9 mouse cellular contexts compared by ENCODE assay signal in genomic region chr11:101057860-101058259, GRCm38 (mm10). TPM values are rescaled to one million over a fixed set of nuclear protein-coding genes. Genes with fewer than 3 reads are reported as not detected.
DNase-seq lines count a peak whose midpoint lies in the region; ATAC-seq and TF ChIP-seq lines count a peak whose summit lies in the region.
"Had no signal": no experiment of that assay in that cellular context is flagged by ENCODE, and none has a peak within 500 bp of the region (broad histone marks: within the 10 kb centered on the region; RNA-seq: fewer than 3 reads in every experiment).

No protein-coding gene starts in this region.

- peaks cover 12% of the 10 kb centered on the region for H3K4me1 ChIP-seq in forebrain, embryonic 10.5 days
- H3K4me1 ChIP-seq in forebrain, embryonic 12.5 days = no peaks in the 10 kb centered on the region
- H3K4me1 ChIP-seq in brown adipose tissue, adult 24 weeks (ENCODE audit: control insufficient read depth, insufficient read depth, insufficient read length, low read length) = peaks cover 38% of the 10 kb centered on the region
- H3K4me1 ChIP-seq in forebrain, postnatal 0 days (ENCODE audit: insufficient read depth) = no peaks in the 10 kb centered on the region
- no peaks in the 10 kb centered on the region for H3K4me1 ChIP-seq in midbrain, embryonic 14.5 days (ENCODE audit: control insufficient read depth, insufficient read depth, low read length)
- H3K4me1 ChIP-seq: midbrain, embryonic 12.5 days had no signal

- no peak overlapping the region for H3K4me3 ChIP-seq in forebrain, embryonic 10.5 days
- H3K4me3 ChIP-seq in forebrain, embryonic 12.5 days (replicated peaks) = no peak overlapping the region
- H3K4me3 ChIP-seq in brown adipose tissue, adult 24 weeks (ENCODE audit: insufficient read depth, low read depth, low read length) = no peak overlapping the region
- no peak overlapping the region for H3K4me3 ChIP-seq in forebrain, postnatal 0 days (ENCODE audit: low read depth, low read length)
- H3K4me3 ChIP-seq in midbrain, embryonic 14.5 days (replicated peaks; ENCODE audit: low read depth, low read length) = no peak overlapping the region
- H3K4me3 ChIP-seq: midbrain, embryonic 12.5 days had no signal

- ATAC-seq in forebrain, embryonic 12.5 days (ENCODE audit: low FRiP score) = no peak
- ATAC-seq in forebrain, postnatal 0 days = peak; percentile 71
- no peak for ATAC-seq in midbrain, embryonic 14.5 days (ENCODE audit: low FRiP score, low TSS enrichment)

- H3K27me3 ChIP-seq in forebrain, embryonic 10.5 days (ENCODE audit: poor library complexity, severe bottlenecking) = no peaks in the 10 kb centered on the region
- no peaks in the 10 kb centered on the region for H3K27me3 ChIP-seq in forebrain, embryonic 12.5 days
- no peaks in the 10 kb centered on the region for H3K27me3 ChIP-seq in forebrain, postnatal 0 days (ENCODE audit: insufficient read depth, low read length)
- no peaks in the 10 kb centered on the region for H3K27me3 ChIP-seq in midbrain, embryonic 14.5 days (ENCODE audit: control insufficient read depth, insufficient read depth, low read length)
- H3K27me3 ChIP-seq: midbrain, embryonic 12.5 days had no signal

- 35% methylated on average over 5 of the region's 5 CpGs for WGBS in forebrain, embryonic 10.5 days
- WGBS in forebrain, embryonic 12.5 days = 36% methylated on average over 5 of the region's 5 CpGs
- 32% methylated on average over 5 of the region's 5 CpGs for WGBS in forebrain, postnatal 0 days
- WGBS in midbrain, embryonic 14.5 days = 31% methylated on average over 5 of the region's 5 CpGs

- DNase-seq in forebrain, embryonic 10.5 days (ENCODE audit: extremely low spot score, low spot score) = peak; percentile 78
- DNase-seq in forebrain, postnatal 0 days = peak; percentile 87
- peak; percentile 89 to 93 for DNase-seq in heart, postnatal 36 days
- peak; percentile 68 to 86 for DNase-seq in left cerebral cortex, postnatal 10 days (ENCODE audit: extremely low spot score in 1 of 2, low spot score in 2 of 2)
- DNase-seq in midbrain, embryonic 14.5 days = peak; percentile 89
- peak; percentile 89 to 93 for DNase-seq in spleen, postnatal 10 days (ENCODE audit: low spot score in 2 of 2)

- H3K9me3 ChIP-seq in forebrain, embryonic 10.5 days = no peaks in the 10 kb centered on the region; the same call in 1 of the 2 replicates
- no peaks in the 10 kb centered on the region for H3K9me3 ChIP-seq in forebrain, embryonic 12.5 days
- no peaks in the 10 kb centered on the region for H3K9me3 ChIP-seq in forebrain, postnatal 0 days (ENCODE audit: low read length)
- no peaks in the 10 kb centered on the region for H3K9me3 ChIP-seq in midbrain, embryonic 14.5 days (ENCODE audit: control insufficient read depth, low read length)
- H3K9me3 ChIP-seq: midbrain, embryonic 12.5 days had no signal

- no peak overlapping the region for H3K4me2 ChIP-seq in forebrain, embryonic 12.5 days
- H3K4me2 ChIP-seq in forebrain, postnatal 0 days (ENCODE audit: low read depth) = no peak overlapping the region
- no peak overlapping the region for H3K4me2 ChIP-seq in midbrain, embryonic 14.5 days (ENCODE audit: low read length)
- H3K4me2 ChIP-seq: midbrain, embryonic 12.5 days had no signal

- H3K36me3 ChIP-seq in forebrain, embryonic 10.5 days (replicated peaks) = peaks cover 82% of the 10 kb centered on the region
- H3K36me3 ChIP-seq in forebrain, embryonic 12.5 days (replicated peaks) = peaks cover 78% of the 10 kb centered on the region
- H3K36me3 ChIP-seq in forebrain, postnatal 0 days (ENCODE audit: insufficient read depth) = peaks cover 81% of the 10 kb centered on the region
- H3K36me3 ChIP-seq in midbrain, embryonic 14.5 days (ENCODE audit: control insufficient read depth, insufficient read depth, low read length) = peaks cover 85% of the 10 kb centered on the region

- TF ChIP-seq CTCF in forebrain, postnatal 0 days (IDR thresholded peaks at IDR 0.05; ENCODE audit: low read depth) = peak; percentile 85

- H3K9ac ChIP-seq in forebrain, embryonic 12.5 days = no peak overlapping the region
- no peak overlapping the region for H3K9ac ChIP-seq in forebrain, postnatal 0 days
- H3K9ac ChIP-seq in midbrain, embryonic 14.5 days (replicated peaks; ENCODE audit: low read length) = no peak overlapping the region
- H3K9ac ChIP-seq: midbrain, embryonic 12.5 days had no signal

- no peak overlapping the region for H3K27ac ChIP-seq in forebrain, embryonic 10.5 days
- H3K27ac ChIP-seq in forebrain, embryonic 12.5 days = no peak overlapping the region
- peak overlapping the region; percentile 100 for H3K27ac ChIP-seq in brown adipose tissue, adult 24 weeks (replicated peaks; ENCODE audit: low read depth, low read length)
- no peak overlapping the region for H3K27ac ChIP-seq in forebrain, postnatal 0 days (ENCODE audit: low read depth, low read length)
- H3K27ac ChIP-seq in midbrain, embryonic 14.5 days (replicated peaks; ENCODE audit: low read depth, low read length) = no peak overlapping the region
- H3K27ac ChIP-seq: midbrain, embryonic 12.5 days had no signal

- intact Hi-C loops in heart, postnatal 36 days (cut with DNase I) = loop anchor here (1.0 to 2.0 kb wide), 6 partner anchors 9 to 165 kb away; partner anchors contain the start of gene Atp6v0a1
- intact Hi-C loops in left cerebral cortex, postnatal 10 days (cut with DNase I) = no loop called here

RNA-seq across cellular contexts. Expression of gene Naglu, which starts 12.0 kb away (rescaled TPM):
- polyA plus RNA-seq in forebrain, embryonic 10.5 days (2016; fragmentation: Nextera tagmentation; extraction: Ambion mirVana) = 8.2 and 9.3 TPM in 2 replicates
- polyA plus RNA-seq in forebrain, embryonic 12.5 days (2016; fragmentation: Nextera tagmentation; extraction: Ambion mirVana) = 7.8 and 8.7 TPM in 2 replicates
- 4.4 and 7.1 TPM in 2 replicates for polyA plus RNA-seq in brown adipose tissue, adult 24 weeks (2012; ENCODE audit: insufficient read depth, insufficient read length, missing spikeins)
- total RNA-seq in forebrain, postnatal 0 days (2014; rRNA removed) = 11.3 and 14.9 TPM in 2 replicates
- polyA plus RNA-seq in forebrain, postnatal 0 days (2015; fragmentation: Nextera tagmentation; extraction: Ambion mirVana) = 11.6 and 12.6 TPM in 2 replicates
- total RNA-seq in heart, postnatal 36 days (2021) = 10 to 100 TPM in 1 of 2 experiments, 1 to 10 TPM in 1; 9.1 to 10.1 TPM
- total RNA-seq in left cerebral cortex, postnatal 10 days (2021) = 10 to 100 TPM in 1 of 2 experiments, 1 to 10 TPM in 1; 9.4 to 10.2 TPM
- 9.5 and 9.8 TPM in 2 replicates for polyA plus RNA-seq in midbrain, embryonic 14.5 days (2014; fragmentation: Nextera tagmentation; extraction: Ambion mirVana)

RNA-seq across cellular contexts. Expression of gene Hsd17b1, which starts 20.4 kb away (rescaled TPM):
- polyA plus RNA-seq in forebrain, embryonic 10.5 days (2016; fragmentation: Nextera tagmentation; extraction: Ambion mirVana) = 0.10 and 0.11 TPM in 2 replicates
- polyA plus RNA-seq in forebrain, embryonic 12.5 days (2016; fragmentation: Nextera tagmentation; extraction: Ambion mirVana) = 0.19 and 0.33 TPM in 2 replicates
- not detected in 2 replicates for polyA plus RNA-seq in brown adipose tissue, adult 24 weeks (2012; ENCODE audit: insufficient read depth, insufficient read length, missing spikeins)
- total RNA-seq in forebrain, postnatal 0 days (2014; rRNA removed) = 0.23 and 0.71 TPM in 2 replicates
- not detected in 2 replicates for polyA plus RNA-seq in forebrain, postnatal 0 days (2015; fragmentation: Nextera tagmentation; extraction: Ambion mirVana)
- under 1 TPM; 0.46 to 0.58 TPM for total RNA-seq in heart, postnatal 36 days (2021)
- under 1 TPM; 0.43 to 0.79 TPM for total RNA-seq in left cerebral cortex, postnatal 10 days (2021)
- polyA plus RNA-seq in midbrain, embryonic 14.5 days (2014; fragmentation: Nextera tagmentation; extraction: Ambion mirVana) = 0.16 and 0.43 TPM in 2 replicates

RNA-seq across cellular contexts. Expression of gene Coasy, which starts 24.5 kb away (rescaled TPM):
- polyA plus RNA-seq in forebrain, embryonic 10.5 days (2016; fragmentation: Nextera tagmentation; extraction: Ambion mirVana) = 51.4 and 53.3 TPM in 2 replicates
- 50.7 and 50.9 TPM in 2 replicates for polyA plus RNA-seq in forebrain, embryonic 12.5 days (2016; fragmentation: Nextera tagmentation; extraction: Ambion mirVana)
- 98.3 and 102 TPM in 2 replicates for polyA plus RNA-seq in brown adipose tissue, adult 24 weeks (2012; ENCODE audit: insufficient read depth, insufficient read length, missing spikeins)
- total RNA-seq in forebrain, postnatal 0 days (2014; rRNA removed) = 39.3 and 40.7 TPM in 2 replicates
- 39.8 and 40.2 TPM in 2 replicates for polyA plus RNA-seq in forebrain, postnatal 0 days (2015; fragmentation: Nextera tagmentation; extraction: Ambion mirVana)
- 10 to 100 TPM; 17.2 to 18.8 TPM for total RNA-seq in heart, postnatal 36 days (2021)
- 10 to 100 TPM; 32.3 to 32.4 TPM for total RNA-seq in left cerebral cortex, postnatal 10 days (2021)
- 43.6 and 44.4 TPM in 2 replicates for polyA plus RNA-seq in midbrain, embryonic 14.5 days (2014; fragmentation: Nextera tagmentation; extraction: Ambion mirVana)

RNA-seq across cellular contexts. Expression of gene Mlx, which starts 29.2 kb away (rescaled TPM):
- 37.3 and 41.1 TPM in 2 replicates for polyA plus RNA-seq in forebrain, embryonic 10.5 days (2016; fragmentation: Nextera tagmentation; extraction: Ambion mirVana)
- polyA plus RNA-seq in forebrain, embryonic 12.5 days (2016; fragmentation: Nextera tagmentation; extraction: Ambion mirVana) = 47.6 and 52.6 TPM in 2 replicates
- polyA plus RNA-seq in brown adipose tissue, adult 24 weeks (2012; ENCODE audit: insufficient read depth, insufficient read length, missing spikeins) = 55.0 and 67.5 TPM in 2 replicates
- 68.0 and 76.5 TPM in 2 replicates for total RNA-seq in forebrain, postnatal 0 days (2014; rRNA removed)
- polyA plus RNA-seq in forebrain, postnatal 0 days (2015; fragmentation: Nextera tagmentation; extraction: Ambion mirVana) = 78.0 and 82.4 TPM in 2 replicates
- 10 to 100 TPM; 18.8 to 23.1 TPM for total RNA-seq in heart, postnatal 36 days (2021)
- 10 to 100 TPM; 52.8 to 55.8 TPM for total RNA-seq in left cerebral cortex, postnatal 10 days (2021)
- 92.9 and 100 TPM in 2 replicates for polyA plus RNA-seq in midbrain, embryonic 14.5 days (2014; fragmentation: Nextera tagmentation; extraction: Ambion mirVana)

RNA-seq across cellular contexts. Expression of gene Psmc3ip, which starts 37.4 kb away (rescaled TPM):
- polyA plus RNA-seq in forebrain, embryonic 10.5 days (2016; fragmentation: Nextera tagmentation; extraction: Ambion mirVana) = 78.1 and 96.4 TPM in 2 replicates
- polyA plus RNA-seq in forebrain, embryonic 12.5 days (2016; fragmentation: Nextera tagmentation; extraction: Ambion mirVana) = 59.0 and 62.1 TPM in 2 replicates
- 1.7 and 3.6 TPM in 2 replicates for polyA plus RNA-seq in brown adipose tissue, adult 24 weeks (2012; ENCODE audit: insufficient read depth, insufficient read length, missing spikeins)
- 9.5 and 13.8 TPM in 2 replicates for total RNA-seq in forebrain, postnatal 0 days (2014; rRNA removed)
- 19.2 and 25.7 TPM in 2 replicates for polyA plus RNA-seq in forebrain, postnatal 0 days (2015; fragmentation: Nextera tagmentation; extraction: Ambion mirVana)
- 1 to 10 TPM; 1.9 to 4.1 TPM for total RNA-seq in heart, postnatal 36 days (2021)
- 1 to 10 TPM; 4.4 to 4.8 TPM for total RNA-seq in left cerebral cortex, postnatal 10 days (2021)
- polyA plus RNA-seq in midbrain, embryonic 14.5 days (2014; fragmentation: Nextera tagmentation; extraction: Ambion mirVana) = 19.2 and 19.6 TPM in 2 replicates
